Mouse (Mus musculus) forebrain, embryonic 14.5 days (tissue): Measurements from ENCODE around the gene Map3k10. TPM values are rescaled to one million over a fixed set of nuclear protein-coding genes. Genes with fewer than 3 reads are reported as not detected.

ENCODE experiments used
- ATAC-seq: fragments of 200-750 bp; cut with Nextera tagmentation; 2 replicates; pipeline ENCODE4 v1.8.0; 2017; ENCODE audit warnings: mild to moderate bottlenecking, moderate library complexity
- DNase-seq: peaks from one replicate; pipeline ENCODE4 v3.0.0-alpha.2; 2015; ENCODE audit warnings: low spot score
- H3K27ac ChIP-seq: fragments of 300-500 bp; sonication (generic); 2 replicates; pipeline ENCODE4 v1.5.1; 2014; ENCODE audit warnings: low read depth, mild to moderate bottlenecking, control low read depth, low read length, moderate library complexity
- H3K27me3 ChIP-seq: fragments of 300-500 bp; sonication (generic); replicated peaks from 2 replicates; pipeline ENCODE4 v1.6.1; 2014; ENCODE audit warnings: low read length, control low read depth, mixed read lengths; ENCODE audit not compliant: control insufficient read depth, insufficient read depth
- H3K36me3 ChIP-seq: fragments of 300-500 bp; sonication (generic); 2 replicates; pipeline ENCODE4 v1.6.1; 2014; ENCODE audit warnings: low read length, control low read depth; ENCODE audit not compliant: control insufficient read depth, insufficient read depth
- H3K4me1 ChIP-seq: fragments of 300-500 bp; sonication (generic); 2 replicates; pipeline ENCODE4 v1.6.1; 2014; ENCODE audit warnings: antibody characterized with exemption, low read length, control low read depth; ENCODE audit not compliant: control insufficient read depth, insufficient read depth
- H3K4me2 ChIP-seq: fragments of 300-500 bp; sonication (generic); 2 replicates; pipeline ENCODE4 v1.6.1; 2014; ENCODE audit warnings: mild to moderate bottlenecking, control low read depth, low read length
- H3K4me3 ChIP-seq: fragments of 300-500 bp; sonication (generic); 2 replicates; pipeline ENCODE4 v1.5.1; 2014; ENCODE audit warnings: low read depth, low read length, control low read depth
- H3K9ac ChIP-seq: fragments of 300-500 bp; sonication (generic); 2 replicates; pipeline ENCODE4 v1.6.1; 2014; ENCODE audit warnings: mild to moderate bottlenecking, low read length, control low read depth, moderate library complexity
- H3K9me3 ChIP-seq: fragments of 300-500 bp; sonication (generic); replicated peaks from 2 replicates; pipeline ENCODE4 v1.6.1; 2016; ENCODE audit warnings: low read length, control low read depth, mixed read lengths; ENCODE audit not compliant: control insufficient read depth
- WGBS: fragments of 180-500 bp; shearing (Covaris S2); extraction: QIAGEN DNeasy Blood & Tissue Kit; methylation state at CpG from one replicate; pipeline ENCODE4 v1.1.7; 2014; 5-methylcytosine and 5-hydroxymethylcytosine counted together
- polyA plus RNA-seq: library from polyadenylated mRNA; unstranded; fragments of >200 nt; fragmentation: Nextera tagmentation; extraction: Ambion mirVana; gene quantifications from 2 replicates; pipeline ENCODE4 v1.2.1, GENCODE M21; 2014

The Map3k10 gene
- polyA plus RNA-seq, 1 experiment from 2014 or later, result 12.8 TPM

- no peak overlapping the region for H3K27ac ChIP-seq
- no peak for DNase-seq
These were observed 12.6 kb upstream of the Map3k10 start for GRCm38 (mm10) chr7:27687043-27687442.

GRCm38 (mm10) chr7:27685681-27686080 lies 11.3 kb upstream of the Map3k10 start:
- no peak for ATAC-seq
- Histone ChIP-seq H3K9ac (peak overlapping the region; percentile 46; the same call in 1 of the 2 replicates), H3K27ac (no peak overlapping the region), H3K4me2 (peak overlapping the region; percentile 42), H3K4me3 (peak overlapping the region; percentile 16; the same call in 1 of the 2 replicates), H3K9me3 (no peaks in the 10 kb centered on the region), H3K27me3 (no peaks in the 10 kb centered on the region), H3K36me3 (no peaks in the 10 kb centered on the region), H3K4me1 (no peaks in the 10 kb centered on the region)
- peak; percentile 74 for DNase-seq
- WGBS, result under 1% methylated on average over 6 of the region's 6 CpGs

More at GRCm38 (mm10) chr7:27687043-27687442, 12.6 kb upstream of the Map3k10 start:
- 82% methylated on average over 1 of the region's 1 CpGs for WGBS
- H3K4me1 ChIP-seq, result no peaks in the 10 kb centered on the region
- no peak for ATAC-seq
- H3K36me3 ChIP-seq, result no peaks in the 10 kb centered on the region
- no peaks in the 10 kb centered on the region for H3K9me3 ChIP-seq
- H3K9ac ChIP-seq, result no peak overlapping the region
- no peak overlapping the region for H3K4me2 ChIP-seq
- H3K27me3 ChIP-seq, result no peaks in the 10 kb centered on the region
- no peak overlapping the region for H3K4me3 ChIP-seq

- H3K9ac ChIP-seq, result peak overlapping the region; percentile 46; the same call in 1 of the 2 replicates
- peak overlapping the region; percentile 42 for H3K4me2 ChIP-seq
- no peak overlapping the region for H3K27ac ChIP-seq
- DNase-seq, result no peak
- no peaks in the 10 kb centered on the region for H3K27me3 ChIP-seq
- peak overlapping the region; percentile 16; the same call in 1 of the 2 replicates for H3K4me3 ChIP-seq
- no peaks in the 10 kb centered on the region for H3K36me3 ChIP-seq
- H3K9me3 ChIP-seq, result no peaks in the 10 kb centered on the region
- ATAC-seq, result no peak
- no peaks in the 10 kb centered on the region for H3K4me1 ChIP-seq
- WGBS, result 29% methylated on average over 5 of the region's 5 CpGs
These were observed 10.8 kb upstream of the Map3k10 start for GRCm38 (mm10) chr7:27685220-27685619.

DNA sequence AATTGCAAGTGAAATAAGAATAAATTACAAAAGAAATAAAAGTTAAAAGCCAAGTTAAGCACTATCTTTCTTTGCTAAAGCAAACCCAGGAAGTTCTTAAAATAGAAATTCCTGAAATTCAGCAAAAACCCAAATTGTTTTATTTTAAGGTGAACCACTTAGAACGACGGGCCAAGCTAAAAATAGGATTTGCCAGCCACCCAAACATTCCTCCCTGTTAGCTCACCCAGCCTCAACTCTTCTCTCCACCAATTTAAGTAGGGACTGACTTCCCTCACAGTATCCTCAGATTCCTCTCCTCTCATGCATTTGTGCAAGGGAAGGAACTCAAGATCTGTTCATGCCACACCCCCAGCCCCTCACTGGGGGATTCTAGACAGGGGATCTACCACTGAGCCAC lies 8.8 kb upstream of the Map3k10 start:
- Histone ChIP-seq H3K9me3 (no peaks in the 10 kb centered on the region), H3K27ac (no peak overlapping the region), H3K9ac (no peak overlapping the region), H3K4me1 (no peaks in the 10 kb centered on the region), H3K4me2 (no peak overlapping the region), H3K4me3 (no peak overlapping the region), H3K27me3 (no peaks in the 10 kb centered on the region), H3K36me3 (no peaks in the 10 kb centered on the region)
- 82% methylated on average over 2 of the region's 2 CpGs for WGBS
- DNase-seq (no peak), ATAC-seq (no peak)

DNA sequence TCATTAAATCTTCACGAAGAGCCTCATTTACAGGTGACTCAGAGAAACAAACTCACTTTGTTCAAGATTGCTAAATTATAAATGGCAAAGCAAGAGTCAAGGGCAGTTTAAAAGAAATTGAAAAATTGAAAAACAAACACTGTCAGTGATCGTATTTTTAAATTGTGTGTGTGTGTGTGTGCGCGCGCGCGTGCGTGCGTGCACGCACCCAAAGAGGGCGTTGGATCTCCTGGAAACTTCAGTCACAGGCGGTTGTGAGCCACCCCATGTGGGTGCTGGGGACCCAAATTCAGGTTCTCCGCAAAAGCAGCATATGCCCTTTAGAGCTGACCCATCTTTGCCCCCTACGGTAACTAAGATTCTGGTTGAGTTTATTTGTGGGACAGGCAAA lies 819 bp upstream of the Map3k10 start:
- no peak for ATAC-seq
- no peaks in the 10 kb centered on the region for H3K27me3 ChIP-seq
- no peaks in the 10 kb centered on the region for H3K9me3 ChIP-seq
- H3K27ac ChIP-seq, result no peak overlapping the region
- peak overlapping the region; percentile 99 for H3K4me2 ChIP-seq
- peaks cover 20% of the 10 kb centered on the region for H3K4me1 ChIP-seq
- no peak for DNase-seq
- H3K4me3 ChIP-seq, result peak overlapping the region; percentile 91
- 32% methylated on average over 14 of the region's 14 CpGs for WGBS
- H3K36me3 ChIP-seq, result peaks cover 12% of the 10 kb centered on the region
- peak overlapping the region; percentile 91; the same call in 1 of the 2 replicates for H3K9ac ChIP-seq

DNA sequence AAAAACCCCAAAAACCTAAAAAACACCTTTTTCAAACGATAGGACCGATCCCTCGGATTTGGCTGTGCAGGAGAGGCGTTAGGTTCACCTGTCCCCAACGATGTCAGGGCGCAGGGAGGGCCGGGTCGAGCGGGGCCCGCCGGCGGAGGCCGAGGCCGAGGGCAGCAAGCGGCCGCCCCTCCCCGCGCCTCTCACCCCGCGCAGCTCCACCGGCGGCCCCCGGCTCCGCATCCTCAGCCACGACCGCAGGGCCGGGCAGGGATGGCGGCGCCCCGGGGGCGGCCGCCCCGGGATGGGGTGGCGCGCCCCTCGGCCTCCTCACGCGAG lies 240 bp downstream of the Map3k10 start:
- Histone ChIP-seq H3K9me3 (no peaks in the 10 kb centered on the region), H3K4me1 (peaks cover 20% of the 10 kb centered on the region), H3K27me3 (no peaks in the 10 kb centered on the region), H3K4me3 (peak overlapping the region; percentile 91), H3K36me3 (peaks cover 18% of the 10 kb centered on the region), H3K9ac (peak overlapping the region; percentile 91), H3K27ac (peak overlapping the region; percentile 93; the same call in 1 of the 2 replicates), H3K4me2 (peak overlapping the region; percentile 99)
- no peak for DNase-seq
- WGBS, result 1% methylated on average over 38 of the region's 38 CpGs
- ATAC-seq, result peak; percentile 70

GRCm38 (mm10) chr7:27673575-27674131 lies 745 bp downstream of the Map3k10 start:
- DNase-seq (no peak), ATAC-seq (peak; percentile 7; the same call in 1 of the 2 replicates)
- peak overlapping the region; percentile 99 for H3K4me2 ChIP-seq
- peaks cover 18% of the 10 kb centered on the region for H3K36me3 ChIP-seq
- H3K4me3 ChIP-seq, result peak overlapping the region; percentile 91
- H3K27ac ChIP-seq, result no peak overlapping the region
- H3K9ac ChIP-seq, result peak overlapping the region; percentile 91
- 1% methylated on average over 46 of the region's 52 CpGs for WGBS
- no peaks in the 10 kb centered on the region for H3K27me3 ChIP-seq
- H3K9me3 ChIP-seq, result no peaks in the 10 kb centered on the region
- H3K4me1 ChIP-seq, result peaks cover 20% of the 10 kb centered on the region

GRCm38 (mm10) chr7:27673064-27673574 lies 1.3 kb downstream of the Map3k10 start:
- WGBS, result 49% methylated on average over 9 of the region's 9 CpGs
- Histone ChIP-seq H3K27me3 (no peaks in the 10 kb centered on the region), H3K27ac (no peak overlapping the region), H3K9me3 (no peaks in the 10 kb centered on the region), H3K9ac (peak overlapping the region; percentile 91), H3K4me1 (peaks cover 20% of the 10 kb centered on the region), H3K4me3 (peak overlapping the region; percentile 91), H3K36me3 (peaks cover 21% of the 10 kb centered on the region), H3K4me2 (peak overlapping the region; percentile 99)
- ATAC-seq (no peak), DNase-seq (no peak)

DNA sequence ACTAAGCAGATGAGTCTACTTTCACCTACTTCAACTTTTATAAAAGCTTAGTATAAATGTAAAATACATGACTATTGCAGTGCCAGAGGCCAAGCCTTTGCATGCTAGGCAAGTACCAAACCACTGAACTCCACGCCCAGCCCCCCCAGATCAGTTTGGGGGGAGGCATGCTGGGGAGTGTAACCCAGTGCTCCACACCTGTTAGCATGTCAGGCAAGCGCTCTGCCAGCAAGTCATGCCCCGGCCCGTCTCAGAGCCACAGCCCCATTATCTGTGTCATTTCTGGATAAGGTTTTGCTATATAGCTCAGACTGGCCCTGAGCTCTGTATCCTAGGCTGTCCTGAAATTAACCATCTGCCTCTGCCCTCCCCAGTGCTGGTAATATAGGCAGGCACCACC lies 12.4 kb downstream of the Map3k10 start:
- Histone ChIP-seq H3K4me3 (no peak overlapping the region), H3K9me3 (no peaks in the 10 kb centered on the region), H3K4me2 (no peak overlapping the region), H3K36me3 (peaks cover 85% of the 10 kb centered on the region), H3K27ac (no peak overlapping the region), H3K9ac (no peak overlapping the region), H3K4me1 (no peaks in the 10 kb centered on the region), H3K27me3 (no peaks in the 10 kb centered on the region)
- ATAC-seq (no peak), DNase-seq (no peak)
- WGBS, result 96% methylated on average over 4 of the region's 4 CpGs
